Mouse (Mus musculus): ENCODE data around the gene Pcp4. TPM values are rescaled to one million over a fixed set of nuclear protein-coding genes. Genes with fewer than 3 reads are reported as not detected.

Gene Pcp4
- polyA plus RNA-seq, 1 experiment from 2014 or later: 15.9 TPM

GRCm38 (mm10) chr16:96539091-96539490, 71.7 kb downstream of the Pcp4 start:
- Histone ChIP-seq H3K36me3 (no peaks in the 10 kb centered on the region), H3K9me3 (no peaks in the 10 kb centered on the region), H3K9ac (no peak overlapping the region), H3K4me3 (no peak overlapping the region), H3K27ac (no peak overlapping the region), H3K27me3 (no peaks in the 10 kb centered on the region), H3K4me2 (replicated peaks) (no peak overlapping the region), H3K4me1 (no peaks in the 10 kb centered on the region)
- no peak for ATAC-seq (ENCODE audit: low FRiP score, low read depth)
- 55% methylated on average over 4 of the region's 4 CpGs for WGBS

- Histone ChIP-seq H3K27me3 (no peaks in the 10 kb centered on the region), H3K4me2 (replicated peaks) (no peak overlapping the region), H3K27ac (no peak overlapping the region), H3K9ac (no peak overlapping the region), H3K9me3 (no peaks in the 10 kb centered on the region), H3K4me3 (no peak overlapping the region), H3K36me3 (no peaks in the 10 kb centered on the region), H3K4me1 (peaks cover 14% of the 10 kb centered on the region)
- no peak for ATAC-seq (ENCODE audit: low FRiP score, low read depth)
- WGBS: 68% methylated on average over 2 of the region's 2 CpGs
Measured at GRCm38 (mm10) chr16:96541056-96541455, 73.7 kb downstream of the Pcp4 start.

GRCm38 (mm10) chr16:96552680-96553079, 85.3 kb downstream of the Pcp4 start:
- H3K9me3 ChIP-seq: no peaks in the 10 kb centered on the region
- no peak overlapping the region for H3K4me2 ChIP-seq (replicated peaks)
- no peak overlapping the region for H3K9ac ChIP-seq
- H3K27ac ChIP-seq: no peak overlapping the region
- no peaks in the 10 kb centered on the region for H3K36me3 ChIP-seq
- H3K4me3 ChIP-seq: no peak overlapping the region
- H3K27me3 ChIP-seq: no peaks in the 10 kb centered on the region
- WGBS: 82% methylated on average over 2 of the region's 2 CpGs
- H3K4me1 ChIP-seq: no peaks in the 10 kb centered on the region
- ATAC-seq (ENCODE audit: low FRiP score, low read depth): no peak

- H3K9me3 ChIP-seq: no peaks in the 10 kb centered on the region
- no peak for ATAC-seq (ENCODE audit: low FRiP score, low read depth)
- no peak overlapping the region for H3K27ac ChIP-seq
- no peaks in the 10 kb centered on the region for H3K36me3 ChIP-seq
- no peak overlapping the region for H3K4me2 ChIP-seq (replicated peaks)
- H3K27me3 ChIP-seq: no peaks in the 10 kb centered on the region
- no peak overlapping the region for H3K9ac ChIP-seq
- 80% methylated on average over 4 of the region's 4 CpGs for WGBS
- H3K4me3 ChIP-seq: no peak overlapping the region
- no peaks in the 10 kb centered on the region for H3K4me1 ChIP-seq
Measured at GRCm38 (mm10) chr16:96555412-96555811, 88.0 kb downstream of the Pcp4 start.

- no peaks in the 10 kb centered on the region for H3K9me3 ChIP-seq
- WGBS: 79% methylated on average over 3 of the region's 3 CpGs
- H3K4me1 ChIP-seq: no peaks in the 10 kb centered on the region
- H3K4me3 ChIP-seq: no peak overlapping the region
- no peak overlapping the region for H3K4me2 ChIP-seq (replicated peaks)
- no peak overlapping the region for H3K9ac ChIP-seq
- H3K27me3 ChIP-seq: no peaks in the 10 kb centered on the region
- H3K27ac ChIP-seq: no peak overlapping the region
- no peak for ATAC-seq (ENCODE audit: low FRiP score, low read depth)
- no peaks in the 10 kb centered on the region for H3K36me3 ChIP-seq
Measured at GRCm38 (mm10) chr16:96556621-96557020, 89.2 kb downstream of the Pcp4 start.

- H3K4me3 ChIP-seq: no peak overlapping the region
- H3K9ac ChIP-seq: no peak overlapping the region
- H3K27ac ChIP-seq: no peak overlapping the region
- H3K36me3 ChIP-seq: no peaks in the 10 kb centered on the region
- peaks cover 5% of the 10 kb centered on the region; the same call in 1 of the 2 replicates for H3K4me1 ChIP-seq
- no peak overlapping the region for H3K4me2 ChIP-seq (replicated peaks)
- no peaks in the 10 kb centered on the region for H3K9me3 ChIP-seq
- WGBS: 78% methylated on average over 1 of the region's 1 CpGs
- ATAC-seq (ENCODE audit: low FRiP score, low read depth): no peak
- no peaks in the 10 kb centered on the region for H3K27me3 ChIP-seq
Measured at GRCm38 (mm10) chr16:96558341-96558740, 90.9 kb downstream of the Pcp4 start.

- Histone ChIP-seq H3K4me1 (peaks cover 15% of the 10 kb centered on the region), H3K9ac (no peak overlapping the region), H3K4me3 (no peak overlapping the region), H3K27ac (no peak overlapping the region), H3K4me2 (replicated peaks) (no peak overlapping the region), H3K9me3 (no peaks in the 10 kb centered on the region), H3K27me3 (no peaks in the 10 kb centered on the region), H3K36me3 (no peaks in the 10 kb centered on the region)
- no peak for ATAC-seq (ENCODE audit: low FRiP score, low read depth)
Measured at GRCm38 (mm10) chr16:96559796-96560195, 92.4 kb downstream of the Pcp4 start.

GRCm38 (mm10) chr16:96563350-96564257, 96.2 kb downstream of the Pcp4 start:
- H3K27me3 ChIP-seq: no peaks in the 10 kb centered on the region
- H3K9ac ChIP-seq: no peak overlapping the region
- H3K36me3 ChIP-seq: no peaks in the 10 kb centered on the region
- 33% methylated on average over 8 of the region's 8 CpGs for WGBS
- peak overlapping the region; percentile 69 for H3K27ac ChIP-seq
- no peak overlapping the region for H3K4me3 ChIP-seq
- no peaks in the 10 kb centered on the region for H3K9me3 ChIP-seq
- H3K4me1 ChIP-seq: peaks cover 15% of the 10 kb centered on the region
- no peak overlapping the region for H3K4me2 ChIP-seq (replicated peaks)
- peak; percentile 51; the same call in 1 of the 2 replicates for ATAC-seq (ENCODE audit: low FRiP score, low read depth)

- H3K27ac ChIP-seq: no peak overlapping the region
- H3K4me1 ChIP-seq: peaks cover 15% of the 10 kb centered on the region
- H3K4me3 ChIP-seq: no peak overlapping the region
- 43% methylated on average over 3 of the region's 3 CpGs for WGBS
- H3K9me3 ChIP-seq: no peaks in the 10 kb centered on the region
- no peak overlapping the region for H3K9ac ChIP-seq
- H3K4me2 ChIP-seq (replicated peaks): no peak overlapping the region
- no peaks in the 10 kb centered on the region for H3K36me3 ChIP-seq
- H3K27me3 ChIP-seq: no peaks in the 10 kb centered on the region
- no peak for ATAC-seq (ENCODE audit: low FRiP score, low read depth)
Measured at GRCm38 (mm10) chr16:96567428-96567827, 100.0 kb downstream of the Pcp4 start.

Other genes starting within 250 kb of the Pcp4 start
- 0.23 and 0.24 TPM in 2 replicates for gene B3galt5, start 231.8 kb upstream of the Pcp4 start, polyA plus RNA-seq (2015; fragmentation: Nextera tagmentation; extraction: Ambion mirVana)
- 0.33 TPM in 1 of 2 replicates, not detected in the other for gene Itgb2l, start 24.0 kb upstream of the Pcp4 start, polyA plus RNA-seq (2015; fragmentation: Nextera tagmentation; extraction: Ambion mirVana)

All from limb, embryonic 13.5 days (tissue).